9 mouse cellular contexts compared by ENCODE assay signal in the genomic region with DNA sequence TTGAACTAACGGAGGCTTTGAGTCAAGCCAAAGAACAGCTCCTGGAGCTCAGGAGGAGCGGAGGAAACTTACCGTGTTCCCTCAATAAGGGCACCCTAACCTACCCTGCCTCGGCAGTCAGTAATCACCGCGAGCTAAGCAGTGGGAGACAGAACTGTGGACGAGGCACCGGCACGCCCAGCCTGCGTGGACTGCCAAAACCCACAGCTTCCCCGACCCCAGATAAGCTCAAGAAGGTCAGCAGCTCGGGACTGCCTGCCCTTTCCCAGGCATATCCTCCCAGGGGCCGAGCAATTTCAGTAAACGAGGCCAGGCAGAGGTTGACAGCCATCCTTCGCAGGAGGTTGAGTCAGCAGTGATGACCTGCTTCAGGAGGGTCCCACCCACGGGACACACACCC.
DNase-seq lines count a peak whose midpoint lies in the region; ATAC-seq and TF ChIP-seq lines count a peak whose summit lies in the region.
"Had no signal": no experiment of that assay in that cellular context is flagged by ENCODE, and none has a peak within 500 bp of the region (broad histone marks: within the 10 kb centered on the region; RNA-seq: fewer than 3 reads in every experiment).

No protein-coding gene starts in this region.

- H3K27me3 ChIP-seq in lung, postnatal 0 days (replicated peaks; ENCODE audit: insufficient read depth, low read length): no peaks in the 10 kb centered on the region
- H3K27me3 ChIP-seq in heart, embryonic 16.5 days (ENCODE audit: control insufficient read depth, insufficient read depth, low read length): no peaks in the 10 kb centered on the region
- H3K27me3 ChIP-seq in stomach, embryonic 14.5 days (ENCODE audit: control insufficient read depth, insufficient read depth, low read length): no peaks in the 10 kb centered on the region

- H3K9ac ChIP-seq in lung, postnatal 0 days (replicated peaks; ENCODE audit: low read depth): no peak overlapping the region
- peak overlapping the region; percentile 51; the same call in 1 of the 2 replicates for H3K9ac ChIP-seq in heart, embryonic 16.5 days (ENCODE audit: low read length)
- H3K9ac ChIP-seq in stomach, embryonic 14.5 days (replicated peaks; ENCODE audit: low read depth, low read length): no peak overlapping the region; the same call in 1 of the 2 replicates
- H3K9ac ChIP-seq: liver, embryonic 14.5 days had no signal

- H3K4me2 ChIP-seq in lung, postnatal 0 days (replicated peaks; ENCODE audit: low read depth, low read length): no peak overlapping the region
- peak overlapping the region; percentile 48 for H3K4me2 ChIP-seq in heart, embryonic 16.5 days (ENCODE audit: low read depth, low read length)
- no peak overlapping the region for H3K4me2 ChIP-seq in stomach, embryonic 14.5 days (replicated peaks; ENCODE audit: low read depth, low read length)

- H3K4me1 ChIP-seq in lung, postnatal 0 days (ENCODE audit: insufficient read depth, low read depth, low read length): peaks cover 13% of the 10 kb centered on the region
- H3K4me1 ChIP-seq in heart, embryonic 16.5 days (ENCODE audit: control insufficient read depth, insufficient read depth, low read length): peaks cover 44% of the 10 kb centered on the region
- H3K4me1 ChIP-seq in stomach, embryonic 14.5 days (ENCODE audit: control insufficient read depth, insufficient read depth, low read length): 0 out of 2 replicates have a peak, but pooled peaks cover 6% of the 10 kb centered on the region

- WGBS in lung, postnatal 0 days: 11% methylated on average over 16 of the region's 16 CpGs
- 12% methylated on average over 16 of the region's 16 CpGs for WGBS in heart, embryonic 16.5 days
- WGBS in stomach, embryonic 14.5 days: 25% methylated on average over 16 of the region's 16 CpGs

- H3K4me3 ChIP-seq in lung, postnatal 0 days (ENCODE audit: low read depth, low read length): no peak overlapping the region
- H3K4me3 ChIP-seq in heart, embryonic 16.5 days (ENCODE audit: low read length): no peak overlapping the region; the same call in 1 of the 2 replicates
- no peak overlapping the region for H3K4me3 ChIP-seq in stomach, embryonic 14.5 days (ENCODE audit: low read depth, low read length)
- H3K4me3 ChIP-seq: myocyte had no signal

- H3K36me3 ChIP-seq in lung, postnatal 0 days (ENCODE audit: insufficient read depth, low read length): no peaks in the 10 kb centered on the region
- H3K36me3 ChIP-seq in heart, embryonic 16.5 days (ENCODE audit: control insufficient read depth, insufficient read depth): no peaks in the 10 kb centered on the region
- no peaks in the 10 kb centered on the region for H3K36me3 ChIP-seq in stomach, embryonic 14.5 days (ENCODE audit: control insufficient read depth, insufficient read depth, low read length)

- TF ChIP-seq EP300 in lung, postnatal 0 days (IDR thresholded peaks at IDR 0.05): no peak

- no peak overlapping the region for H3K27ac ChIP-seq in lung, postnatal 0 days (ENCODE audit: low read length)
- H3K27ac ChIP-seq in heart, embryonic 16.5 days (ENCODE audit: low read length): peak overlapping the region; percentile 38; the same call in 1 of the 2 replicates
- no peak overlapping the region for H3K27ac ChIP-seq in stomach, embryonic 14.5 days (ENCODE audit: low read length)
- H3K27ac ChIP-seq: liver, embryonic 14.5 days had no signal

- no peaks in the 10 kb centered on the region for H3K9me3 ChIP-seq in lung, postnatal 0 days (ENCODE audit: low read length)
- no peaks in the 10 kb centered on the region for H3K9me3 ChIP-seq in heart, embryonic 16.5 days (replicated peaks; ENCODE audit: control insufficient read depth, low read length)
- H3K9me3 ChIP-seq in stomach, embryonic 14.5 days (ENCODE audit: control insufficient read depth, low read depth, low read length): no peaks in the 10 kb centered on the region

- DNase-seq in lung, postnatal 0 days (ENCODE audit: low spot score): no peak
- no peak for DNase-seq in lung, postnatal 25 days (ENCODE audit: low spot score)
- DNase-seq in heart, adult 18-20 months: peak; percentile 74 to 82
- no peak for DNase-seq in right cerebral cortex, postnatal 10 days (ENCODE audit: low spot score in 2 of 2)

- 0 out of 2 replicates have a peak, but pooled peaks have one; percentile 21 for ATAC-seq in lung, postnatal 0 days
- peak; percentile 37; the same call in 1 of the 2 replicates for ATAC-seq in heart, embryonic 16.5 days (replicated peaks; ENCODE audit: extremely low read depth, insufficient read depth, low FRiP score)
- ATAC-seq in stomach, embryonic 14.5 days (ENCODE audit: insufficient number of reproducible peaks, insufficient read depth, low FRiP score, low read depth): 0 out of 2 replicates have a peak, but pooled peaks have one; percentile 20
- no peak for ATAC-seq in megakaryocyte, adult 5-6 weeks (ENCODE audit: poor library complexity, severe bottlenecking)

- no peak for TF ChIP-seq CTCF in lung, postnatal 0 days (IDR thresholded peaks at IDR 0.05)

Comparison
In these comparisons a context has a peak if more than half of its experiments do, and no peak if none do; other contexts are left out.
1. DNase-seq: peak in heart, adult 18-20 months (2 of 2); none in lung, postnatal 0 days (single experiment), lung, postnatal 25 days (single experiment) and right cerebral cortex, postnatal 10 days (0 of 2).